Mouse (Mus musculus): ENCODE measurements around the gene Scel. TPM values are rescaled to one million over a fixed set of nuclear protein-coding genes. Genes with fewer than 3 reads are reported as not detected.

The Scel gene
- polyA plus RNA-seq, 1 experiment from 2014 or later, result 0.26 TPM

DNA sequence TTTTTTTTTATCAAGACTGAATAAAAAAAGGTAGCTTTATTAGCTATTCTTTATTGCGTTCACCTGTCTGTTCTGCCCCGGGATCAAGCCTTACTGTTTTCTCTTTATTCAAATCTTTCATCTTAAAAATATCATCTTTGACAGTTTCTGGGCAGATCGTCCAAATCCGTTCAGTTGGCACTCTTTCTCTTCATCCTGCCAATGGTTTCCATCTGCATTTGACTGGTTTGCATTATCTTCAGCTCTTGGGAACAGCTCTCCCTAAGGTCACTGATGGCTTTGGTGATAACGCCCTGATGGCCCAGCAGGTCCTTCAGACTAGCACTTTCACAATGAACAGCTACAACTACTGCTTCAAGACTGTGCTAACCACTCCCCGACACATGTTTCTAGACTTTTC, 35.1 kb downstream of the Scel start:
- H3K27me3 ChIP-seq, result no peaks in the 10 kb centered on the region
- no peaks in the 10 kb centered on the region for H3K36me3 ChIP-seq
- 87% methylated on average over 6 of the region's 6 CpGs for WGBS
- H3K27ac ChIP-seq (replicated peaks), result no peak overlapping the region
- H3K4me1 ChIP-seq, result peaks cover 12% of the 10 kb centered on the region
- ATAC-seq (ENCODE audit: low FRiP score, low read depth), result no peak
- H3K9me3 ChIP-seq, result no peaks in the 10 kb centered on the region
- H3K4me2 ChIP-seq (replicated peaks), result no peak overlapping the region
- H3K9ac ChIP-seq (replicated peaks), result no peak overlapping the region
- no peak overlapping the region for H3K4me3 ChIP-seq

DNA sequence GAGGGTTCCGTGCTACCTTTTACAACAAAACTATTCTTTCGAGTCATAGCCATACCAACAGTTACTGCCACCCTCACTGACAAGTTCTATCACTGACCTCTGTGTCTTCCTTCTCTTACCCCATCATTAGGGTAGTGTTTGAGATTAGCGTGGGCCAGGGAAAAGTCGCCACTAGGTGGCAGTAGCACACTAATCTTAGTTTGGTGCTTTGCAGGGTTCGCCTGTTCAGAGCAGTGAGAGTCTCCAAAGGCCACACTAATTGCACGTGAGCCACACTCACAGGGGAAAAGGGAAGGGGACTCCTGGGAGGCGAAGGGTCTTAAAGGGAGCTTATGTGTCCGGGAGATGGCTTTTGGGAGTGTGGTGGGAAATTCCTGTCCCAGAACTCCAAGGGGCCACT, 37.3 kb downstream of the Scel start:
- H3K4me2 ChIP-seq (replicated peaks), result no peak overlapping the region
- H3K9me3 ChIP-seq, result no peaks in the 10 kb centered on the region
- peak; percentile 79 for ATAC-seq (ENCODE audit: low FRiP score, low read depth)

GRCm38 (mm10) chr14:103550921-103551320, 37.8 kb downstream of the Scel start:
- Histone ChIP-seq H3K9ac (replicated peaks) (no peak overlapping the region), H3K4me3 (no peak overlapping the region), H3K27ac (replicated peaks) (no peak overlapping the region), H3K9me3 (no peaks in the 10 kb centered on the region), H3K4me2 (replicated peaks) (no peak overlapping the region), H3K36me3 (no peaks in the 10 kb centered on the region), H3K27me3 (no peaks in the 10 kb centered on the region), H3K4me1 (peaks cover 12% of the 10 kb centered on the region)
- WGBS, result 84% methylated on average over 10 of the region's 10 CpGs
- peak; percentile 24; the same call in 1 of the 2 replicates for ATAC-seq (ENCODE audit: low FRiP score, low read depth)

More for the DNA sequence above, 37.3 kb downstream of the Scel start:
- Histone ChIP-seq H3K4me3 (no peak overlapping the region), H3K9ac (replicated peaks) (no peak overlapping the region), H3K27me3 (no peaks in the 10 kb centered on the region), H3K27ac (replicated peaks) (no peak overlapping the region), H3K36me3 (no peaks in the 10 kb centered on the region), H3K4me1 (peaks cover 12% of the 10 kb centered on the region)
- whole genome bisulfite sequencing, result 13% methylated on average over 8 of the region's 8 CpGs

GRCm38 (mm10) chr14:103551921-103552320, 38.8 kb downstream of the Scel start:
- Histone ChIP-seq H3K27me3 (no peaks in the 10 kb centered on the region), H3K4me2 (replicated peaks) (no peak overlapping the region), H3K36me3 (no peaks in the 10 kb centered on the region), H3K4me3 (no peak overlapping the region), H3K4me1 (peaks cover 8% of the 10 kb centered on the region), H3K9ac (replicated peaks) (no peak overlapping the region), H3K9me3 (no peaks in the 10 kb centered on the region), H3K27ac (replicated peaks) (no peak overlapping the region)
- no peak for ATAC-seq (ENCODE audit: low FRiP score, low read depth)
- 76% methylated on average over 4 of the region's 4 CpGs for WGBS

DNA sequence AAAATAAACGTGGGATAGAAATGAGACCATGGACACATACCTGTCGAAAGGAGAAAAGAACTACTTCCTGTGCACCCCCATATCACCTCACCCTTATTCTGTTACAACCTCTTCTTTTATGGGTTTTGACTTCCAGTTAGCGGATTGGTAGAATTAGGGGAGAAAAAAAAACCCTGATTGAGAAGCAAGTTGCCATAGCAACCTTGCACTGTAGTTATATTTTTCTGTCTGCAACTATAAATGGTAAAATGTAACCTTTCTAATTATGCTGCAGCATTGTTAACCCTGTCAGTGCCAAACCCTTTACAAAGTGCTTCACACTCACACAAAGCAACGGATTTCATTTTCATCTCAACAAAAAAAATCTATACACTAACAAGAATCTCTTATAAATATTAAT, 39.2 kb downstream of the Scel start:
- no peaks in the 10 kb centered on the region for H3K9me3 ChIP-seq
- H3K27ac ChIP-seq (replicated peaks), result no peak overlapping the region
- WGBS, result 76% methylated on average over 4 of the region's 4 CpGs
- H3K4me2 ChIP-seq (replicated peaks), result no peak overlapping the region
- H3K27me3 ChIP-seq, result no peaks in the 10 kb centered on the region
- no peaks in the 10 kb centered on the region for H3K36me3 ChIP-seq
- ATAC-seq (ENCODE audit: low FRiP score, low read depth), result no peak
- no peak overlapping the region for H3K9ac ChIP-seq (replicated peaks)
- H3K4me3 ChIP-seq, result no peak overlapping the region
- H3K4me1 ChIP-seq, result peaks cover 8% of the 10 kb centered on the region

- Histone ChIP-seq H3K9ac (replicated peaks) (no peak overlapping the region), H3K4me3 (no peak overlapping the region), H3K4me2 (replicated peaks) (no peak overlapping the region), H3K27me3 (no peaks in the 10 kb centered on the region), H3K9me3 (no peaks in the 10 kb centered on the region), H3K27ac (replicated peaks) (no peak overlapping the region), H3K4me1 (peaks cover 8% of the 10 kb centered on the region), H3K36me3 (no peaks in the 10 kb centered on the region)
- 41% methylated on average over 5 of the region's 5 CpGs for WGBS
- ATAC-seq (ENCODE audit: low FRiP score, low read depth), result no peak
These were observed 43.5 kb downstream of the Scel start for GRCm38 (mm10) chr14:103556609-103557008.

GRCm38 (mm10) chr14:103561383-103562096, 48.4 kb downstream of the Scel start:
- Histone ChIP-seq H3K27ac (replicated peaks) (no peak overlapping the region), H3K4me2 (replicated peaks) (no peak overlapping the region), H3K9me3 (no peaks in the 10 kb centered on the region), H3K4me3 (no peak overlapping the region), H3K36me3 (no peaks in the 10 kb centered on the region), H3K4me1 (no peaks in the 10 kb centered on the region), H3K9ac (replicated peaks) (no peak overlapping the region), H3K27me3 (no peaks in the 10 kb centered on the region)
- WGBS, result 84% methylated on average over 8 of the region's 8 CpGs
- ATAC-seq (ENCODE audit: low FRiP score, low read depth), result no peak

- Histone ChIP-seq H3K9ac (replicated peaks) (no peak overlapping the region), H3K27ac (replicated peaks) (no peak overlapping the region), H3K4me1 (no peaks in the 10 kb centered on the region), H3K27me3 (no peaks in the 10 kb centered on the region), H3K36me3 (no peaks in the 10 kb centered on the region), H3K9me3 (no peaks in the 10 kb centered on the region), H3K4me3 (no peak overlapping the region), H3K4me2 (replicated peaks) (no peak overlapping the region)
- no peak for ATAC-seq (ENCODE audit: low FRiP score, low read depth)
- 56% methylated on average over 1 of the region's 1 CpGs for WGBS
These were observed 54.8 kb downstream of the Scel start for GRCm38 (mm10) chr14:103567957-103568356.

DNA sequence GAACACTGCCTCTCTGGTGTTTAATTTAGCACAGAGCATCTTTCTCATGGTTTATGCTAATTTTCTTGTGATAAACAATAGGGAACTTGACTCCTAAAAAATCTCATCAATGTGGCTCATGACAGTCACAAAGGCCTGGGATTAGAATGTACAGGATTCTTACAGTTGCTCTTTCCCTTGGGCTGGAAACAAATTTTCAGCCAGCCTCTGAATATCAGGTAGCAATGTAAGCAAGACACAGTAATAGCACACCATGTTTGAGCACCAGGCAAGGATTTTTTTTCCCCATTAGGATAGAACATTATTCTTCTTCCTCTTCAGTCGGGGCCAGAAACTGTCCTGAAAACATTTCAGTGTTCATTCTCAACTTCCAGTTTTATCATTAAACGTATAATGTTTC, 55.3 kb downstream of the Scel start:
- H3K27ac ChIP-seq (replicated peaks), result no peak overlapping the region
- no peak overlapping the region for H3K4me3 ChIP-seq
- no peak overlapping the region for H3K9ac ChIP-seq (replicated peaks)
- H3K9me3 ChIP-seq, result no peaks in the 10 kb centered on the region
- 81% methylated on average over 2 of the region's 2 CpGs for WGBS
- no peaks in the 10 kb centered on the region for H3K36me3 ChIP-seq
- ATAC-seq (ENCODE audit: low FRiP score, low read depth), result no peak
- H3K27me3 ChIP-seq, result no peaks in the 10 kb centered on the region
- no peaks in the 10 kb centered on the region for H3K4me1 ChIP-seq
- no peak overlapping the region for H3K4me2 ChIP-seq (replicated peaks)

GRCm38 (mm10) chr14:103571598-103572320, 58.6 kb downstream of the Scel start:
- H3K27ac ChIP-seq (replicated peaks), result no peak overlapping the region
- no peaks in the 10 kb centered on the region for H3K27me3 ChIP-seq
- no peak for ATAC-seq (ENCODE audit: low FRiP score, low read depth)
- no peaks in the 10 kb centered on the region for H3K36me3 ChIP-seq
- H3K4me2 ChIP-seq (replicated peaks), result no peak overlapping the region
- H3K4me3 ChIP-seq, result no peak overlapping the region
- no peaks in the 10 kb centered on the region for H3K4me1 ChIP-seq
- no peaks in the 10 kb centered on the region for H3K9me3 ChIP-seq
- H3K9ac ChIP-seq (replicated peaks), result no peak overlapping the region
- WGBS, result 88% methylated on average over 13 of the region's 13 CpGs

GRCm38 (mm10) chr14:103575854-103576253, 62.7 kb downstream of the Scel start:
- H3K4me1 ChIP-seq, result no peaks in the 10 kb centered on the region

DNA sequence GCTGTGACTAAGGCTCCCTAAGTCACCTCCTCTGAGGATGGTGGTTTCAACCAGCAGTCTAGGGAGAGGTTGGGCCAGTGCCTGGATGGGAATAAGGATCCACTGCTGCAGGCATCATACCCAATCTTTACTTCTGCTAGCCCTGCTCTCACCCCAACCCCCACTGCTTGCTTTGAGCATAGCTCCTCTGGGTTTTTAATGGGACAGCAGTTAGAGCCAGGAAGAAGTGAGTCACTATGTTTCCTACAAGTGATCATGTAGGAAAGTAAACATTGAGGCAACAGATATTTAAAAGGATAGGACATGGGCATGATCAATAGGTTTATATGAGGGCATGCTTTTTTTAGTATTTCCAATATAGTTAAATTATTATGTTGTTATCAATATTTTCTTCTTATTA, 63.9 kb downstream of the Scel start:
- Histone ChIP-seq H3K27me3 (no peaks in the 10 kb centered on the region), H3K4me1 (no peaks in the 10 kb centered on the region), H3K27ac (replicated peaks) (no peak overlapping the region), H3K9ac (replicated peaks) (no peak overlapping the region), H3K9me3 (no peaks in the 10 kb centered on the region), H3K36me3 (no peaks in the 10 kb centered on the region), H3K4me2 (replicated peaks) (no peak overlapping the region), H3K4me3 (no peak overlapping the region)
- ATAC-seq (ENCODE audit: low FRiP score, low read depth), result no peak

More at GRCm38 (mm10) chr14:103575854-103576253, 62.7 kb downstream of the Scel start:
- no peak for ATAC-seq (ENCODE audit: low FRiP score, low read depth)
- no peak overlapping the region for H3K9ac ChIP-seq (replicated peaks)
- WGBS, result 92% methylated on average over 7 of the region's 7 CpGs
- H3K36me3 ChIP-seq, result no peaks in the 10 kb centered on the region
- no peaks in the 10 kb centered on the region for H3K27me3 ChIP-seq
- H3K9me3 ChIP-seq, result no peaks in the 10 kb centered on the region
- no peak overlapping the region for H3K4me2 ChIP-seq (replicated peaks)
- no peak overlapping the region for H3K4me3 ChIP-seq
- no peak overlapping the region for H3K27ac ChIP-seq (replicated peaks)
